Mouse (Mus musculus) brain, embryonic 14.5 days (tissue): ENCODE measurements around the gene Inpp1. TPM values are rescaled to one million over a fixed set of nuclear protein-coding genes. Genes with fewer than 3 reads are reported as not detected.

Experiments used
- DNase-seq: peaks from one replicate; pipeline ENCODE4 v3.0.0-alpha.2; 2011; ENCODE audit warnings: low read depth
- CTCF ChIP-seq: fragments of 200-500 bp; IDR thresholded peaks from 2 replicates; pipeline ENCODE4 v1.5.1; 2012; ENCODE audit warnings: inconsistent platforms, mild to moderate bottlenecking, moderate library complexity, borderline replicate concordance; ENCODE audit not compliant: insufficient read depth, insufficient read length; ENCODE audit errors: extremely low read depth
- POLR2A ChIP-seq: fragments of 200-500 bp; IDR thresholded peaks from 2 replicates; pipeline ENCODE4 v1.6.1; 2012; ENCODE audit warnings: mild to moderate bottlenecking, inconsistent platforms, borderline replicate concordance; ENCODE audit not compliant: poor library complexity, insufficient read depth, insufficient read length, severe bottlenecking; ENCODE audit errors: extremely low read depth
- polyA plus RNA-seq: library from polyadenylated mRNA; depleted of rRNA; stranded (reverse); fragments of >200 nt; gene quantifications from 2 replicates; pipeline ENCODE4 v1.2.3, GENCODE M21; 2012; rRNA removed

Inpp1 gene
- polyA plus RNA-seq, result 19.9 and 22.9 TPM in 2 replicates

DNA sequence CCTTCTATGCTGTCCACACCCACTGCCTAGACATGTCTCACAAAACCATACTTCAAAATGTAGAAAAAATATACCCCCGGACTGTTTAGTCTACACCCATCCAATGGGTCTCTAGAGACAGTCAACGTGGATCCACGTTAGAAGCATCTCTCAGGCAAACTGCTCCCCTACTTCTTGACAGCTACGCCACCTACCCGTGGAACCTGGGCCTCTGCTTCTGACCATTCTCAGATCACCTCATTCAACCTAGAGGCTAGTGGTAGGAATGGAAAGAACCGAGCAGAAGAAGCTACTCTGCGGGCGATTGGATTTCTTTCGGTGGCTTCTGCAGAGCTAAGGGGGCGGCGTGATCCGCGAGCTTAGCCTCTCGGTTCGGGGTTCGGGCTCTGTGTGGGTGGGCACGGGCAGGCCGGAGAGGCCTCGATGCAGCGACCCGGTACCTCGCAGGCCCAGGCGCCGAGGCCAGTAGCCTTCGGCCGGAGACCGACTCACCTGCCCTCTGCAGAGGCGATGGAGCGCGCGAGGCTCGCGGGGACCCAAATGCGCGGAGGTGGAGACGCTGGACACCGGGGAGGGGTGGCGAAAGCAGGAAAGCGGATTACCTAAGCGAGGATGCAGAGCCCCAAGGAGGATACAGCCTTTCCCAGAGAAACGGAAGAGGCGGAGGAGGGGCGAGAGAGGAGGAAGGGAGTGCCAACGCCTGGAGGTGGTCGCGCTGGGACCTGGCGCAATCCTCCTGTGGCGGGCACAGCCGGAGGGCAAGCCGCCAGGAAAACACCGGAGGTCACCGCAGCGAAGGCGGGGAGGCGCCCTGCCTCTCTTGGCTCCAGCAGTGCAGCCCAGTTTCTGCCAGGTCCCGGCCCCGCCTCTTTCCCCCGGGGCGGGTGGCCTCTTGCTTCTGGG is at the start of gene Inpp1:
Gene Inpp1, minus strand, starts transcription at position 779 of the 903 bp plus-strand sequence.
- DNase-seq, result peak; percentile 86
- TF ChIP-seq CTCF, result peak; percentile 43; the same call in 1 of the 2 replicates
- TF ChIP-seq POLR2A, result peak; percentile 20; the same call in 1 of the 2 replicates

GRCm38 (mm10) chr1:52866007-52866406 is 48.5 kb upstream of the Inpp1 start:
- no peak for TF ChIP-seq POLR2A
- no peak for TF ChIP-seq CTCF
- DNase-seq, result no peak

DNA sequence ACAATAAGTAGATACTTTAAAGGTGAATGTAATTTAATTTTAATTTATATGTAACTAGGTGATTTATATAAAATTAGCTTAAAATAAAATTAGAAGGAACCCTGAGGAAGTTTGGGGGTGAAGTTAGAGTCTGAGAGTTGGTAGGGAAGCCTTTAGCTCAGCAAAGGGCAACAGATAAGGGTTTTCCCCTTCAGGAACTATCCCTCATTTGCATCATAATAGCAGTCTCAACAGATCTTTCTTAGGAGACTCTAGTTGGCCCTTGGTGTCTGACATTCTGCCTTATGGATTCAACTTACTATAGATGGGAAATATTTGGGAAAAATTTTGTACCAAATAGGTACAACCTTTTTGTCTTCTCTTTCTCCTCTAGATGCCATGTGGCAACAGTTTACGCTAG is 46.7 kb upstream of the Inpp1 start:
- TF ChIP-seq POLR2A (no peak), CTCF (no peak)
- no peak for DNase-seq

DNA sequence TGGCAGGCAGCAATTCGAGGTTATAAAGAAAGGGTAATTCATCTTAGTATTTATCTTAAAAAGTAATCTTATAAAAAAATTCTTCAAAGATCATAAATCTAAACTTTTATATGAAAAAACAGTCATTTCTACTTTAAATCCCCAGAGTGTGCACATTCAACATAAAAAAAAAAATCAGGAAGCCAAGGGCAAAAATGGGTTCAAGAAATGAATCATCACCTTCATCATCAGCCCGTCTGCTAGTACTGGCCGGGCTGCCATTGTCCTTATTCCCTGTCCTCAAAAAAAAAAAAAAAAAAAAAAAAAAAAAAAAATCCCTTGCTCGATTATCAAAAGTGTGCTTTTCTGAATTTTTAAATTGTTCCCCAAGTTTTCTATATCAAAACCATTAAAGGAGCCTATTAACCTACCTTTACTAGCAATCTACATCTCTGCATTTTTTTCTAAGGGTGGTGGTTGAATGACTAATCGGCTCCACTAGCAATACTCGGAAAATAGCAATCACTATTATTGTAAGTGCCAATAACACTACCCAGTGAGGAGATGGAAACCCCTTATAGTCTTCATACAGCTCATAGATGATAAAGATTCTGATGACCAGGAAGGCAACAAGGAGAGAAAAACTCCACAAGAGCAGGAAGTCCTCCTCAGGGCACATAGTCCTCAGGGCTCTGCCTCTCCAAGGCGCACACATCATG is 38.6 kb upstream of the Inpp1 start:
- TF ChIP-seq POLR2A (no peak), CTCF (no peak)
- DNase-seq, result no peak

DNA sequence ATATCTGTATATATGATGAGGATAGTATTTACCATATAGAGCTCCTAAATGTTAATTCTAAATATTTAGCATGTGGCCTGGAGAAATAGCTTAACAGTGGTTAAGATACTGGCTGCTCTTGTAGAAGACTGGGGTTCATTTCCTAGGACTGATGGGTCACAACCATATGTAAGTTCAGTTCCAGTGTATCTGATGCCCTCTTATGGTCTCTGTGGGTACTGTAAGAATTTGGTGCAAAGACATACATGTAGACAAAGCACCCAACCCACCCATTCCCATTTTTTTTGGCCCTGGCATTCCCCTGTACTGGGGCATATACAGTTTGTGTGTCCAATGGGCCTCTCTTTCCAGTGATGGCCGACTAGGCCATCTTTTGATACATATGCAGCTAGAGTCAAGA is 36.5 kb upstream of the Inpp1 start:
- peak; percentile 25; the same call in 1 of the 2 replicates for TF ChIP-seq CTCF
- DNase-seq, result peak; percentile 63

DNA sequence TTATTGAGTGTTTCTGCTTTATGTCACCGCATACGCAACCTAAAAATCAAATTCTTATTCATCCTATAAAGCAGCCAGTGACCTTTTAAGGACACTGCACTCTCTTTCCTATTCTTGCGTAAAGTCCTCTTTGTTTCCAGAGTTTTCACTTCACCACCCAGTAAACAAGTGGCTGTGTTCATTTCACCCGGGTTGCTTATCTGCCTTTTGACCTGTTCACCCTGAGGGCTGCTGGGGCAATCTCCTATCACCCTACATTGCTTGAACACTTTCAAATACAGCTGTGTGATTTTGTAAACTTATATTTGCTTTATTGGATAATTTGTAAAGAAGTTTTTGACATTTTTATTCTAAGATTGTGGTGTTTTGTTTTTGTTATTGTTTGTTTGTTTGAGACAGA is 31.9 kb upstream of the Inpp1 start:
- no peak for TF ChIP-seq CTCF
- TF ChIP-seq POLR2A, result no peak
- DNase-seq, result no peak

DNA sequence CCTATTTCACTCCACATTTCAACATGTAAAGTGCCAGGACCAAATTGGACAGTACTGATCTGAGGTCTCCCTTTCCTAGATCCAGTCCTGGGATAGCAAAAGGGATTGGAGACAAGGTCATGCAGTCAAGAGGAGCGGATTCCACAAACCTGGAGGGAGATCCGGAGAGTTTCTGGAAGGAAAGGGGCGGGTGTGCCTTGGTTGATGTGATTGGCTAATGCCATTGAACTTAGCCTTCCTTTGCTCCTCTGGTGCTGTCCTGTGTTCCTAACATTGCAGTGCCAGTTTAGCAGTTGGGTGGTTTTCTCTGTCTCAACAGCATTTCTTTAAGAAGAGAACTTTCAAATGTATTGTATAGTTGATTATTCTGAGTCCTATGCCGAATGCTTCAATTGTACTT is 29.1 kb upstream of the Inpp1 start:
- DNase-seq, result no peak
- TF ChIP-seq POLR2A (no peak), CTCF (no peak)

DNA sequence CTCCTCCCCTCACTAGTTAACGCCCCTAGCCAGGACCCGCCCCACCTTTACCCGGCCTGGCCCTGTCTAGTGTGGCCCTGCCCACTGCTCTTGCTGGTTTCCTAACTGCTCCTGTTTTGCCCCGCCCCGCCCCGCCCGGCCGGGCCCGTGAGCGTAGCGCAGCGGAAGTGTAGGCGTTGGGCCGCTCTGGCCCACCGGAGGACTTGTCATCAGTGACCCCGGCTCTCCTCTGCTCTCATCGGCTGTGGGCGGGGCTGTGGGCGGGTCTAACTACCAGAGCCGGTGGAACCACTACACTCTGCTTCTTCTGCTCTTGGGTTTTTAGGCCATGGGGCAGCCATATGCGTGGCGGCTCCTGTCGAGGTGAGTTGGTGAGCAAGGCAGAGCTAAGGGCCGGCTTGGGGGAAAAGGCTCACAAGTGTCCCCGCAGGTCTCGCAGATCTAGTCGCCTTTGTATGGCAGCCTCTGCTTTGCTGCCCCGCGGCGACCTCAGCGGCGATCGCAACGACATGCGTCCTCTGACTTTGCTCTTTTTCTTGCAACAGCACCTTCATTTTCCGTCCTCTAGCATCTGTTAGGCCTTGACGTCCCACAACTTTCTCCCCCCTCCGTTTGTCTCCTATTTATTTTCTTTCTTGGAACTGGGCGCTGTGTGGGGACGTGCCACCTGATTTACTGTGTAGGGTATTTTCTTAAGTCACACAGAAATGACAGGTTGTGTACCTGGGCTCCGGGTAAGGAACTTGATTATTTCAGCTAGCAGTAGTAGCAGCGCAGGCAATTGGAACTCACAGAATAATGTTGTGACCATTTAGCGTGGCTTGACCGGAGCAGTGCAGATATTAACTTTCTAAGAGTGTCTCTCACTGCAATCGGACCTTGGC is 27.5 kb upstream of the Inpp1 start, which contains the start of gene Hibch:
Gene Hibch, plus strand, starts transcription at position 148 of the 884 bp plus-strand sequence.
- peak; percentile 99 for DNase-seq
- TF ChIP-seq CTCF, result no peak
- peak; percentile 52; the same call in 1 of the 2 replicates for TF ChIP-seq POLR2A

GRCm38 (mm10) chr1:52844354-52844753 is 26.9 kb upstream of the Inpp1 start:
- no peak for TF ChIP-seq CTCF
- TF ChIP-seq POLR2A, result no peak
- DNase-seq, result no peak

DNA sequence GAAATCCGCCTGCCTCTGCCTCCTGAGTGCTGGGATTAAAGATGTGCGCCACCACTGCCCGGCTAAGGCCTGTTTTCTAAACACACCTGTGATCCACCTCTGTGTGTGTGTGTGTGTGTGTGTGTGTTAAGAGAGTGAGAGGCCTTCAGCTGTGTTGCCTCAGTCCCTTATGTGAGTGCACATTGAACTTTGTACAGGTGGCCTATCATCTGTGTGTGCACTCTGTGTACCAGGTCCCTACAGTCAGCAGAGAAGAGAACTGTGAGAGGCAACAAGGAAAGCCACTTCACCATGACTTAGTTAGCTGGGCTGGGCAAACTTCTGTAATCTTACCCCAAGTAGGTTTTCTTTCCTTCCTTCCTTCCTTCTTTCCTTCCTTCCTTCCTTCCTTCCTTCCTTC is 21.6 kb upstream of the Inpp1 start:
- TF ChIP-seq POLR2A (no peak), CTCF (no peak)
- DNase-seq, result no peak

GRCm38 (mm10) chr1:52817813-52818147 is 292 bp upstream of the Inpp1 start:
- no peak for TF ChIP-seq POLR2A
- no peak for TF ChIP-seq CTCF
- no peak for DNase-seq
